Mouse (Mus musculus) neural tube, embryonic 11.5 days (tissue): ENCODE measurements at regions not wholly inside any gene's neighbourhood (a gene's known extent, or its start where the extent isn't known, plus 50 kb on each side); places are given as distances from the start of the nearest gene placed in this dataset.

Source experiments
- ATAC-seq: fragments of 200-750 bp; cut with Nextera tagmentation; 2 replicates; pipeline ENCODE4 v1.8.0; 2017; ENCODE audit warnings: moderate number of reproducible peaks, mild to moderate bottlenecking, moderate TSS enrichment, moderate library complexity; ENCODE audit not compliant: insufficient read depth, low FRiP score, low TSS enrichment
- DNase-seq: peaks from one replicate; pipeline ENCODE4 v3.0.0-alpha.2; 2015; ENCODE audit warnings: low spot score
- H3K27ac ChIP-seq: fragments of 300-500 bp; sonication (generic); 2 replicates; pipeline ENCODE4 v1.5.1; 2014; ENCODE audit warnings: low read depth, mild to moderate bottlenecking, low read length
- H3K27me3 ChIP-seq: fragments of 300-500 bp; sonication (generic); 2 replicates; pipeline ENCODE4 v1.6.1; 2014; ENCODE audit warnings: mild to moderate bottlenecking, low read length, mixed read lengths; ENCODE audit not compliant: control insufficient read depth, insufficient read depth
- H3K36me3 ChIP-seq: fragments of 300-500 bp; sonication (generic); 2 replicates; pipeline ENCODE4 v1.6.1; 2014; ENCODE audit warnings: mild to moderate bottlenecking, low read length, moderate library complexity, mixed read lengths; ENCODE audit not compliant: control insufficient read depth, insufficient read depth
- H3K4me1 ChIP-seq: fragments of 300-500 bp; sonication (generic); 2 replicates; pipeline ENCODE4 v1.6.1; 2014; ENCODE audit warnings: low read length, mixed read lengths; ENCODE audit not compliant: control insufficient read depth, insufficient read depth
- H3K4me2 ChIP-seq: fragments of 300-500 bp; sonication (generic); 2 replicates; pipeline ENCODE4 v1.6.1; 2014; ENCODE audit warnings: low read depth, mild to moderate bottlenecking, moderate library complexity
- H3K4me3 ChIP-seq: fragments of 300-500 bp; sonication (generic); 2 replicates; pipeline ENCODE4 v1.5.1; 2014; ENCODE audit warnings: low read depth, low read length
- H3K9ac ChIP-seq: fragments of 300-500 bp; sonication (generic); 2 replicates; pipeline ENCODE4 v1.6.1; 2014; ENCODE audit warnings: mild to moderate bottlenecking, low read length
- H3K9me3 ChIP-seq: fragments of 300-500 bp; sonication (generic); 2 replicates; pipeline ENCODE4 v1.6.1; 2016; ENCODE audit warnings: low read length; ENCODE audit not compliant: control insufficient read depth
- WGBS: fragments of 180-500 bp; shearing (Covaris S2); extraction: QIAGEN DNeasy Blood & Tissue Kit; methylation state at CpG from one replicate; pipeline ENCODE4 v1.1.7; 2014; 5-methylcytosine and 5-hydroxymethylcytosine counted together

- H3K36me3 ChIP-seq: no peaks in the 10 kb centered on the region
- H3K4me3 ChIP-seq: no peak overlapping the region
- H3K27me3 ChIP-seq: 0 out of 2 replicates have a peak, but pooled peaks cover 2% of the 10 kb centered on the region
- no peak for DNase-seq
- no peak overlapping the region for H3K27ac ChIP-seq
- no peaks in the 10 kb centered on the region for H3K4me1 ChIP-seq
- H3K4me2 ChIP-seq: no peak overlapping the region
- H3K9ac ChIP-seq: no peak overlapping the region
- no peaks in the 10 kb centered on the region for H3K9me3 ChIP-seq
- no peak for ATAC-seq
- 39% methylated on average over 8 of the region's 8 CpGs for WGBS
Observed at GRCm38 (mm10) chr13:54876556-54876955, 72.7 kb upstream of the Unc5a start.

GRCm38 (mm10) chr13:54877656-54878055, 71.6 kb upstream of the Unc5a start:
- Histone ChIP-seq H3K4me3 (no peak overlapping the region), H3K27me3 (0 out of 2 replicates have a peak, but pooled peaks cover 2% of the 10 kb centered on the region), H3K4me1 (no peaks in the 10 kb centered on the region), H3K9ac (no peak overlapping the region), H3K4me2 (no peak overlapping the region), H3K36me3 (no peaks in the 10 kb centered on the region), H3K27ac (no peak overlapping the region), H3K9me3 (no peaks in the 10 kb centered on the region)
- no peak for DNase-seq
- 85% methylated on average over 8 of the region's 8 CpGs for WGBS
- no peak for ATAC-seq

GRCm38 (mm10) chr13:54879325-54879724, 69.9 kb upstream of the Unc5a start:
- no peak overlapping the region for H3K9ac ChIP-seq
- H3K4me3 ChIP-seq: no peak overlapping the region
- ATAC-seq: no peak
- H3K9me3 ChIP-seq: no peaks in the 10 kb centered on the region
- 0 out of 2 replicates have a peak, but pooled peaks cover 2% of the 10 kb centered on the region for H3K27me3 ChIP-seq
- H3K4me2 ChIP-seq: no peak overlapping the region
- no peaks in the 10 kb centered on the region for H3K36me3 ChIP-seq
- no peaks in the 10 kb centered on the region for H3K4me1 ChIP-seq
- WGBS: 83% methylated on average over 5 of the region's 5 CpGs
- no peak overlapping the region for H3K27ac ChIP-seq
- no peak for DNase-seq

- Histone ChIP-seq H3K27ac (no peak overlapping the region), H3K36me3 (no peaks in the 10 kb centered on the region), H3K4me1 (no peaks in the 10 kb centered on the region; the same call in 1 of the 2 replicates), H3K9me3 (no peaks in the 10 kb centered on the region), H3K4me3 (no peak overlapping the region), H3K4me2 (no peak overlapping the region), H3K27me3 (0 out of 2 replicates have a peak, but pooled peaks cover 2% of the 10 kb centered on the region), H3K9ac (no peak overlapping the region)
- DNase-seq (no peak), ATAC-seq (no peak)
- 44% methylated on average over 2 of the region's 2 CpGs for WGBS
Observed at GRCm38 (mm10) chr13:54880204-54880603, 69.0 kb upstream of the Unc5a start.

GRCm38 (mm10) chr13:54882781-54883180, 66.4 kb upstream of the Unc5a start:
- H3K27ac ChIP-seq: no peak overlapping the region
- H3K4me1 ChIP-seq: peaks cover 4% of the 10 kb centered on the region; the same call in 1 of the 2 replicates
- no peak for ATAC-seq
- no peak overlapping the region for H3K4me3 ChIP-seq
- 67% methylated on average over 9 of the region's 9 CpGs for WGBS
- no peaks in the 10 kb centered on the region for H3K9me3 ChIP-seq
- no peak overlapping the region for H3K9ac ChIP-seq
- H3K4me2 ChIP-seq: no peak overlapping the region
- H3K36me3 ChIP-seq: no peaks in the 10 kb centered on the region
- no peaks in the 10 kb centered on the region for H3K27me3 ChIP-seq
- no peak for DNase-seq

GRCm38 (mm10) chr13:54883748-54884708, 65.2 kb upstream of the Unc5a start:
- Histone ChIP-seq H3K9ac (no peak overlapping the region), H3K4me3 (no peak overlapping the region), H3K9me3 (no peaks in the 10 kb centered on the region), H3K36me3 (no peaks in the 10 kb centered on the region), H3K27ac (no peak overlapping the region), H3K27me3 (no peaks in the 10 kb centered on the region), H3K4me2 (no peak overlapping the region), H3K4me1 (peaks cover 9% of the 10 kb centered on the region; the same call in 1 of the 2 replicates)
- no peak for DNase-seq
- WGBS: 60% methylated on average over 17 of the region's 17 CpGs
- no peak for ATAC-seq

- ATAC-seq: peak; percentile 50; the same call in 1 of the 2 replicates
- peaks cover 9% of the 10 kb centered on the region; the same call in 1 of the 2 replicates for H3K4me1 ChIP-seq
- H3K9ac ChIP-seq: no peak overlapping the region
- H3K4me3 ChIP-seq: no peak overlapping the region
- no peaks in the 10 kb centered on the region for H3K27me3 ChIP-seq
- no peak overlapping the region for H3K4me2 ChIP-seq
- peak; percentile 36 for DNase-seq
- WGBS: 53% methylated on average over 14 of the region's 14 CpGs
- H3K36me3 ChIP-seq: no peaks in the 10 kb centered on the region
- no peak overlapping the region for H3K27ac ChIP-seq
- no peaks in the 10 kb centered on the region for H3K9me3 ChIP-seq
Observed at GRCm38 (mm10) chr13:54884709-54885460, 64.3 kb upstream of the Unc5a start.

GRCm38 (mm10) chr13:54887366-54887921, 61.8 kb upstream of the Unc5a start:
- no peak for ATAC-seq
- 0 out of 2 replicates have a peak overlapping the region, but pooled peaks have one; percentile 23 for H3K27ac ChIP-seq
- 14% methylated on average over 18 of the region's 18 CpGs for WGBS
- no peaks in the 10 kb centered on the region for H3K27me3 ChIP-seq
- H3K4me3 ChIP-seq: peak overlapping the region; percentile 18
- peak; percentile 53 for DNase-seq
- peak overlapping the region; percentile 40 for H3K4me2 ChIP-seq
- peaks cover 9% of the 10 kb centered on the region; the same call in 1 of the 2 replicates for H3K4me1 ChIP-seq
- no peaks in the 10 kb centered on the region for H3K9me3 ChIP-seq
- peak overlapping the region; percentile 19 for H3K9ac ChIP-seq
- H3K36me3 ChIP-seq: no peaks in the 10 kb centered on the region
